Mouse (Mus musculus): ENCODE data around the gene Cpxm2. TPM values are rescaled to one million over a fixed set of nuclear protein-coding genes. Genes with fewer than 3 reads are reported as not detected.

Gene Cpxm2
- polyA plus RNA-seq (2017; shearing (Covaris generic)) = not detected

DNA sequence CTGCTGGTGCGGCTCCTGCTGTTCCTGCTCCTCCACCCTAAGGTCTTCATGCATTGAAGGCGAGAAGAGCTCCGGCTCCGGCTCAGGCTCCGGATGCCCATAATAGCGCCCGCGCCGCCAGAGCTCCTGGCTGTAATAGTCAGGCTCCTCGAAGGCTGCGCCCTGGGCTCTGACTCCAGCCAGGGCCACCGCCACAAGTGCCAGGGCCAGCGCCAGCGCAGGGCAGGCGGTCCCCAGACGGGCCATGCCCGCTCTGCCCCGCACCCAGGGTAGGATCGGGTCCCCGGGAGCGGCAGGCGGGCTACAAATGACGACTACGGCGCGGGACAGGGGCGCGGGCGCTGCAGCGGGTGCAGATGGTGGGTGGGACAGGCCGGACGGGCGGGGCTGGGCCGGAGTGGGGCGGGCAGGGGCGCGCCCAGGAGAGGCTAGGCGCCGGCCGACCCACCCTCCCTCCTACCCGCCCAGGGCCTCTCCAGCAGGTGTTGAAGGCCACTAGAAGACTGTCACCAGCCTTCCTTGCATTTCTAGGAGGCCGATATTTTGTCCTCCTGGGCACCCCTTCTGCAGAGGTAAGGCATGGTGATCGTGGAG lies at the start of gene Cpxm2:
Cpxm2 (minus strand) TSS at position 372 of the 594 bp plus-strand sequence.

Other genes with a start within 250 kb of the Cpxm2 start
- gene Gpr26, start 188.3 kb downstream of the Cpxm2 start, polyA plus RNA-seq (2017; shearing (Covaris generic)) = not detected
- 11.3 TPM for gene Chst15, start 162.5 kb upstream of the Cpxm2 start, polyA plus RNA-seq (2017; shearing (Covaris generic))

All from CD4-positive, CD25-positive, alpha-beta regulatory T cell (primary cell).